Mouse (Mus musculus): ENCODE measurements around the gene Egf.

DNA sequence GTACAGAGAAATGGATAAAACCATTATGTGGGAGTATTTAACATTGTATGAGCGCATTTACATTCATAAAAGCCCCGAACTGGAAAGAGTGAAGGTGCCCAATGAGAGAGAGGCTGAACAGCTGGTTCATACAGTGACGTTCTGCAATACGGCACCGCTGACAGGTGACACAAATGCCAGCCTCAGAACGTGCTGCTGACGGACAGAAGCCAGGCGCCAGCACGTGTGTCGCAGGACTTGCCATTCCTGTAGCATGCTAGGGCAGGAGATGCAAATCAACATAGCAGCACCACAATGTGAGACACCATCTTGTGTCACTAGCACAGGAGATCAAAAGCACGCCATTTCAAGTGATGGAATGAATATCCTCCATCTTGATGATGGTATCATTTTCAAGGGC, 43.4 kb upstream of the Egf start:
- TF ChIP-seq GATA1 (IDR thresholded peaks at IDR 0.05; ENCODE audit: borderline replicate concordance, low read length): no peak
- TF ChIP-seq FLI1 (IDR thresholded peaks at IDR 0.05; ENCODE audit: low read length): no peak

Data from megakaryocyte, embryonic 14.5 days (primary cell).